Mouse (Mus musculus) limb, embryonic 12.5 days (tissue): ENCODE measurements at regions not wholly inside any gene's neighbourhood (a gene's known extent, or its start where the extent isn't known, plus 50 kb on each side); places are given as distances from the start of the nearest gene placed in this dataset.

Experiments
- ATAC-seq: fragments of 200-750 bp; cut with Nextera tagmentation; 2 replicates; pipeline ENCODE4 v1.8.0; 2017; ENCODE audit warnings: low read depth, moderate TSS enrichment; ENCODE audit not compliant: insufficient number of reproducible peaks, insufficient read depth, low FRiP score, low TSS enrichment
- H3K27ac ChIP-seq: fragments of 300-500 bp; sonication (generic); 2 replicates; pipeline ENCODE4 v1.5.1; 2016; ENCODE audit warnings: mild to moderate bottlenecking, moderate library complexity
- H3K27me3 ChIP-seq: fragments of 300-500 bp; sonication (generic); 2 replicates; pipeline ENCODE4 v1.6.1; 2016; ENCODE audit warnings: mild to moderate bottlenecking, moderate library complexity
- H3K36me3 ChIP-seq: fragments of 300-500 bp; sonication (generic); 2 replicates; pipeline ENCODE4 v1.6.1; 2016; ENCODE audit warnings: mild to moderate bottlenecking, moderate library complexity
- H3K4me1 ChIP-seq: fragments of 300-500 bp; sonication (generic); replicated peaks from 2 replicates; pipeline ENCODE4 v1.6.1; 2016
- H3K4me2 ChIP-seq: fragments of 300-500 bp; sonication (generic); 2 replicates; pipeline ENCODE4 v1.6.1; 2016; ENCODE audit warnings: mild to moderate bottlenecking, moderate library complexity
- H3K4me3 ChIP-seq: fragments of 300-500 bp; sonication (generic); replicated peaks from 2 replicates; pipeline ENCODE4 v1.5.1; 2016; ENCODE audit warnings: mild to moderate bottlenecking
- H3K9ac ChIP-seq: fragments of 300-500 bp; sonication (generic); replicated peaks from 2 replicates; pipeline ENCODE4 v1.6.1; 2016; ENCODE audit warnings: mild to moderate bottlenecking, moderate library complexity
- H3K9me3 ChIP-seq: fragments of 300-500 bp; sonication (generic); 2 replicates; pipeline ENCODE4 v1.6.1; 2016; ENCODE audit warnings: mild to moderate bottlenecking, moderate library complexity
- WGBS: fragments of 180-500 bp; shearing (Covaris S2); methylation state at CpG from one replicate; pipeline ENCODE4 v1.1.7; 2016; 5-methylcytosine and 5-hydroxymethylcytosine counted together

DNA sequence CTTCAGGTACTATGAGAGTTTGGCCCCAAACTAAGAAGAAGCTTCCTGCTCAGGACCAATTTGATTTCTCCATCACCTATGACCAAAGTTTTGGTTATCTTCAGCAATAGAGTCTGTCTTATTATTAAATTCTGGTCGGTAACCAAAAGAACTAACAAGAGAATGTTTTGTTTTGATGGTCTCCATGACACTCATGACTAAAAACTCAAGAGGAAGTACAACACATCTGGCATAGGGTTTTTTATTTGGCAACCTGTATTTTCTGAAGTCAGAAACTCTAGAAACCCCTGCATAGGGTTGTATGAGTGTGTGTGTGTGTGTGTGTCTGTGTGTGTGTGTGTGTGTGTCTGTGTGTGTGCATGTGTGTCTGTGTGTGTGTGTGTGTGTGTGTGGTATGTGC is 310.5 kb downstream of the Ptprc start:
- Histone ChIP-seq H3K36me3 (no peaks in the 10 kb centered on the region), H3K9me3 (no peaks in the 10 kb centered on the region), H3K27ac (no peak overlapping the region), H3K4me1 (no peaks in the 10 kb centered on the region), H3K27me3 (no peaks in the 10 kb centered on the region), H3K4me3 (no peak overlapping the region), H3K9ac (no peak overlapping the region), H3K4me2 (no peak overlapping the region)
- no peak for ATAC-seq
- WGBS, result 76% methylated on average over 1 of the region's 1 CpGs

DNA sequence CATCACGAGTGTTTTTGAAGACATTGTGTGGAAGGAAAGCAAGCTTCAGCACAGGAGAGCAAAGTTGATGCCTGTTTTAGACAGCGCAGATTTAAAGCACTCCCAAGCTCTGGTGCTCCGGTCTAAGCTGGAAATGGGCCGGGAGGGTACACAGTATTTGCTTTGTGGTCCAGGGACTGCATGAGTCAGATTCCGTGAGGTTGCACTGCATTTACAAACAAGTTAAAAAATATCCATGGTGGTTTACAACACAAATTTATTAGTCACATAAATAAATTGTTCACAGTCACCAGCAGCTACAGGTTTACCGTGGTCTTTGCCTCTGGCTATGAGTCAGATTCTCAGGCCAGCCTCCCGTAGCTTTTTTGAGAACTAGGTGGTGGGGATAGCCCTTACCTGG is 312.0 kb downstream of the Ptprc start:
- H3K4me1 ChIP-seq, result no peaks in the 10 kb centered on the region
- no peaks in the 10 kb centered on the region for H3K9me3 ChIP-seq
- no peak overlapping the region for H3K4me3 ChIP-seq
- H3K4me2 ChIP-seq, result no peak overlapping the region
- no peaks in the 10 kb centered on the region for H3K27me3 ChIP-seq
- no peak overlapping the region for H3K27ac ChIP-seq
- ATAC-seq, result no peak
- H3K36me3 ChIP-seq, result no peaks in the 10 kb centered on the region
- H3K9ac ChIP-seq, result no peak overlapping the region
- 69% methylated on average over 7 of the region's 7 CpGs for WGBS

DNA sequence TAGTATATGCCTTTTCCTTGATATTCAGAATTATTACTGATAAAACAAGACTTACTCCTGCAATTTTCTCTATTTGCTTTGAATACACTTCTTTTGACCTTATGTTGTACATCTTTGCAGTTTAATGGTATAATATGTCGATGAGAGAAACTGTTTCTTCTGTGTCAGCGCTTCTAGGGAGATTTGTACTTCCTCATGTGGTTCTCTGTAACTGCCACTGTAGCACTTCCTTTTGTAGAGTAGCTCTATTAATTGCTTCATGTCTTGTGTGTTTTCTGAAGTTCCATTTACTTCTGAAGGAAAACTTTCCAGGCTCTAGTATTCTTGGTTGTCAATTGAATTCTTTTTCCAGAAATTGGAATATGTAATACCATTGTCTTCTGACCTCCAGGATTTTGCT is 323.2 kb downstream of the Ptprc start:
- ATAC-seq, result no peak
- no peak overlapping the region for H3K27ac ChIP-seq
- no peak overlapping the region for H3K4me3 ChIP-seq
- H3K9ac ChIP-seq, result no peak overlapping the region
- H3K4me2 ChIP-seq, result no peak overlapping the region
- H3K9me3 ChIP-seq, result no peaks in the 10 kb centered on the region
- H3K4me1 ChIP-seq, result no peaks in the 10 kb centered on the region
- H3K27me3 ChIP-seq, result no peaks in the 10 kb centered on the region
- H3K36me3 ChIP-seq, result no peaks in the 10 kb centered on the region
- WGBS, result 94% methylated on average over 2 of the region's 2 CpGs

DNA sequence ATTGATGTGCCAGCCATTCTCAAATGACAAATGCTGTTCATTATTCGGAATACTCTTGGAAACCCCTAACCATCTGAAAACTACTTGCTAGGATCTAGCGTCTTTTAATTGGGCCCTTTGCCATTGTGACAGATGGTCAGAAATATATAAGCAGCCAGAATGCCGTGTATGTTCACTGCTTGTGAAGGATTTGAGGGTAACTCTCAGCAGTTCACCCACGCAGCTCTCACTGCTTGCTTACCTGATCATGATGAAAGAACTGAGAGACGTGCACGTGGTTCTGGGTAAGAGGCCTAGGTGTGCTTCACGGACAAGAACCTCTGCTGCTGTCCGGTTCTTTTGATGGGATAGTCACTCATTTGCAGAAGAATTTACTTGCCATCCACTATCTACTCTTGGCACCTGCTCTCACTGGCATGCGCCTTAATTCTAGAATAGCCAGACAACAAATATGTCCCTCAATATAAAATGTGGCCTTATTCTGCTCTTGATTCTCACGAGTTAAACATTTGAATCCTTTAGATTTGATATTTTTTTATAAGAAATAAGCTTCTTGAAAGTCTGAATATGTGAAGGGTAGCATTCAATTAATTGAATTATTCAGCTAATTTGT is 328.1 kb downstream of the Ptprc start:
- H3K4me1 ChIP-seq, result no peaks in the 10 kb centered on the region
- no peak for ATAC-seq
- 86% methylated on average over 10 of the region's 10 CpGs for WGBS

DNA sequence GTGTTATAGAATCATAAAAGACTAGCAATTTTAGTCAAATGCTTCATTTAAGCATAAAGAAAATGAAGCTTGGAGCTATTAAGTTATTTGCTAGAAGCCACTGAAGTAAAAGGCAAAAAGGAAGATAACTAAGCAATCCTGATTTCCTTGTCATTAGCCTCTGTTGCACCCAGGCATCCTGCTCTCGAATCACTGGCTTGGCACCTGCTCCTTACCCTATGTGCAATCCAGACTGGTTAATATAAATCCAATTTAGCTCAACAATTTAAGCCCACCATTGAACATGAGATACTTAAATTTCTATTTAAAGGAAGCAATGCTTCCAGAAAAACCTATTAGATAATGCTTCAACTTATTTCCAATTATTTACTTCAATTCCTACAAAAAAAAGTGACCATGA is 328.7 kb downstream of the Ptprc start:
- H3K4me3 ChIP-seq, result no peak overlapping the region
- H3K9me3 ChIP-seq, result no peaks in the 10 kb centered on the region
- H3K36me3 ChIP-seq, result no peaks in the 10 kb centered on the region
- H3K9ac ChIP-seq, result no peak overlapping the region
- H3K27ac ChIP-seq, result no peak overlapping the region
- no peak overlapping the region for H3K4me2 ChIP-seq
- no peak for ATAC-seq
- no peaks in the 10 kb centered on the region for H3K4me1 ChIP-seq
- H3K27me3 ChIP-seq, result no peaks in the 10 kb centered on the region
- 52% methylated on average over 1 of the region's 1 CpGs for WGBS

More for the DNA sequence above, 328.1 kb downstream of the Ptprc start:
- H3K27me3 ChIP-seq, result no peaks in the 10 kb centered on the region
- no peak overlapping the region for H3K4me2 ChIP-seq
- H3K36me3 ChIP-seq, result no peaks in the 10 kb centered on the region
- no peak overlapping the region for H3K9ac ChIP-seq
- no peak overlapping the region for H3K4me3 ChIP-seq
- H3K9me3 ChIP-seq, result no peaks in the 10 kb centered on the region
- no peak overlapping the region for H3K27ac ChIP-seq

DNA sequence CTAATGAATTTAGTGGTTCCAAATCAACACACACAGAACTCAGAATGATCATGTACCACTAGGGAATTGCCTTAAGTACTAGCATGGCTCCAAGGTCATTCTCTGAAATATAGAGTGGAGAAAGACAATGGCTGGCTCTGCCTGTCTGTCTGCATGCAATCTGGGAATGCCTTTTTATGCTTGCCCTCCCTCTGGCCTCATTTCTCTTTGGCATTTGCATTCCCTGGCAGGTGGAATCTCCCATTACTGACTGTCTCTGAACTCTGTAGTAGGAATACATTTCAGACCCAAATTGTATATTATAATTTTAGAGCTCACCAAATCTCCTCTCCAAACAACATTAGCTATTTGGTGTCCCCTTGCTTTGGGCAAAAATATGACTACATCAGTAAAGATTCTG is 335.0 kb downstream of the Ptprc start:
- Histone ChIP-seq H3K9ac (no peak overlapping the region), H3K27ac (no peak overlapping the region), H3K4me3 (no peak overlapping the region), H3K4me2 (no peak overlapping the region), H3K36me3 (no peaks in the 10 kb centered on the region), H3K9me3 (no peaks in the 10 kb centered on the region), H3K27me3 (no peaks in the 10 kb centered on the region), H3K4me1 (0 out of 2 replicates have a peak, but pooled peaks cover 4% of the 10 kb centered on the region)
- no peak for ATAC-seq

DNA sequence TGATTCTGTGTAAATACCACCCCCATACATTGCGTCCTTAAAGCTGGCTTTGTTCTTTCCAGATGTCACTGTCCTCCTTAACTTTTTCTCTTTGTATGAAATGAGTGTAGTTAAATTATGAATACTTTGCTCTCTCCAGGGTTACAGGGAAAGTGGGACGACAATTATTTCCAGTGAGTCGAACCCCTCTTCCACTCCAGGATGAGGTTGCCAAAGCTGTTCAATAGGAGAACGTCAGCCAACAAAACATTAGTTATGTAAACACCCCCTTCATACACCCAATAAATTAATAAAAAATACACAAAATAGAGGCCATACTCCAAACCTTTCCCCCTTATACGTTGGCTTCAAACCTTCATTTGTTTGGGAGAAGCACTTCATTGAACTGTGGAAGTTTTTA is 335.8 kb downstream of the Ptprc start:
- no peak overlapping the region for H3K4me2 ChIP-seq
- H3K27ac ChIP-seq, result no peak overlapping the region
- H3K27me3 ChIP-seq, result no peaks in the 10 kb centered on the region
- H3K9ac ChIP-seq, result no peak overlapping the region
- 0 out of 2 replicates have a peak, but pooled peaks cover 4% of the 10 kb centered on the region for H3K4me1 ChIP-seq
- no peaks in the 10 kb centered on the region for H3K9me3 ChIP-seq
- no peak for ATAC-seq
- no peak overlapping the region for H3K4me3 ChIP-seq
- H3K36me3 ChIP-seq, result no peaks in the 10 kb centered on the region
- WGBS, result 81% methylated on average over 5 of the region's 5 CpGs

DNA sequence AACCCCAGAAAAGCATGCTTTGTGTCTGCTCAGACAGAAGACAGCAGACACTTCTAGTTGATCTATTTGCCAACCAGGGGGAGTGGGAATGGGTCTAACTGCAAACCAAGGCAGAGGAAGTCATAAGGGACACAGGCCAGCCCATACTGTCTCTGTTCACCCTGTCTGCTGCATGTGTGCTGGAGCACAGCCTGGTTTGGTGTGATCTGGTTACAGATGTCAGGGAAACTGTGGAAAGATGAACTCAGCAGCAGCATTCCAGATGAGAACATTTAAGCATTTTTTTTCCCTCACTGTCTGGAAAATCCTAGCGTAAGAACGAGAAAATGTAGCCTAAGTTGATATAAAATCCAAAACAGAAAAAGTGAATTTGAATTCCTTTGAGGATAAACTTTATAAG is 336.2 kb downstream of the Ptprc start:
- no peaks in the 10 kb centered on the region for H3K9me3 ChIP-seq
- no peak overlapping the region for H3K9ac ChIP-seq
- WGBS, result 56% methylated on average over 2 of the region's 2 CpGs
- H3K4me2 ChIP-seq, result no peak overlapping the region
- H3K4me1 ChIP-seq, result 0 out of 2 replicates have a peak, but pooled peaks cover 4% of the 10 kb centered on the region
- H3K27me3 ChIP-seq, result no peaks in the 10 kb centered on the region
- no peak overlapping the region for H3K4me3 ChIP-seq
- ATAC-seq, result no peak
- no peak overlapping the region; the same call in 1 of the 2 replicates for H3K27ac ChIP-seq
- H3K36me3 ChIP-seq, result no peaks in the 10 kb centered on the region

DNA sequence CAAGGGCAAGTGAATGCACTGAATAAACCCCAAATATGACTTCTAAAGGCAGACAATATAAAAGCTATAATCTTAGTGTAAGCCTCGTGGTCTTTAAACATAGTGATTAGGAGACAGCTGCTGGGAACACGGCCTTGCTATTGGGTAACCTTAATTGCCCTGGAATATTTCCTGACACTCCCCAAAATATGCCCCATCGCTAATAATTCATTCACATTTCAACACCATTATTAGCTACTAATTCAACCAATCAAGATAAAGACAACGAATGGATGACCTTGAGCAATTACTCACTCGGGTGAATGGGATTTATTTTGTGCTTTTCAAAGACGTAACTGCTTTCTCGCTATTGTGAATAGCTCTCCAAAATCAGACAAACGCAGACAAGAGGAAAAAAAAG is 337.2 kb downstream of the Ptprc start:
- WGBS, result 65% methylated on average over 8 of the region's 8 CpGs
- no peak overlapping the region for H3K9ac ChIP-seq
- H3K4me2 ChIP-seq, result no peak overlapping the region
- no peak overlapping the region for H3K27ac ChIP-seq
- H3K4me1 ChIP-seq, result 0 out of 2 replicates have a peak, but pooled peaks cover 4% of the 10 kb centered on the region
- H3K4me3 ChIP-seq, result no peak overlapping the region
- no peaks in the 10 kb centered on the region for H3K27me3 ChIP-seq
- H3K9me3 ChIP-seq, result no peaks in the 10 kb centered on the region
- H3K36me3 ChIP-seq, result no peaks in the 10 kb centered on the region
- ATAC-seq, result no peak

DNA sequence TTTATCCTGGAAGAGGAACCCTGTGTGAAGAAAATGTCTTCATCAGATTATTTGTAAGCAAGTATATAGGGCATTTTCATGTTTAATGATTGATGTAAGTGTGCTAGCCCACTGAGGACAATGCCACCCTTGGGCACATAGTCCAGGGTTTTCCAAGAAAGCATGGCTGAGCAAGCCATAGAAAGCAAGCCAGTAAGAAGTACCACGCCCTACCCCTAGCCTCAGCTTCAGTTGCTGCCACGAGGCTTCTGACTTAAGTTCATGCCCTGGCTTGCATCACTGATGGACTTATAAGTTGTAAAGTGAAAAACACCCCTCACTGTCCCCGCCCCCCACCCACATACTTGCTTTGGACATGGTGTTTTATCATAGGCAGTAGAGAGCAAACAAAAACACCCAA is 342.0 kb downstream of the Ptprc start:
- no peak overlapping the region for H3K4me3 ChIP-seq
- 72% methylated on average over 3 of the region's 3 CpGs for WGBS
- no peaks in the 10 kb centered on the region for H3K36me3 ChIP-seq
- H3K9ac ChIP-seq, result no peak overlapping the region
- no peaks in the 10 kb centered on the region for H3K27me3 ChIP-seq
- no peaks in the 10 kb centered on the region for H3K4me1 ChIP-seq
- no peak overlapping the region for H3K4me2 ChIP-seq
- no peaks in the 10 kb centered on the region for H3K9me3 ChIP-seq
- ATAC-seq, result no peak
- no peak overlapping the region for H3K27ac ChIP-seq

DNA sequence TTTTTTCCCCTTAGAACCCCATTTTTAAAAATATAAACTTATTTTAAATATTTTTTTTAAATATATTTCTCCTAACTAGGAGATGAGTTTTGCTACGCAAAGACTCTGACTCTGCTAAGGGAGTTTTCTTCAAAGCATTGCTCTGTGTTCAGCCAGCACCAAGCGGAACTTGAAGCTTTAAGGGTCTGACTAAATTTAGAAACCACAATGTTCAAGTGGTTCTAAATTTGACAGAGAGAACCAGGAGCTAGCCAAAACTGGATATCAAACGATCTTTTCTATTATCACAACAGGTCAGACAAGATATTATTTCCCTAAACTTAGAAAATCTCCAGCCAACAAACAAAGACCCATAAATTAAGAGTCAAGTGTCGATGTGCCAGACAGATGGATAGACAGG is 344.2 kb downstream of the Ptprc start:
- H3K9ac ChIP-seq, result no peak overlapping the region
- no peak overlapping the region for H3K27ac ChIP-seq
- no peaks in the 10 kb centered on the region for H3K9me3 ChIP-seq
- H3K4me2 ChIP-seq, result no peak overlapping the region
- 79% methylated on average over 4 of the region's 4 CpGs for WGBS
- H3K4me3 ChIP-seq, result no peak overlapping the region
- H3K36me3 ChIP-seq, result no peaks in the 10 kb centered on the region
- no peaks in the 10 kb centered on the region for H3K27me3 ChIP-seq
- no peak for ATAC-seq
- 0 out of 2 replicates have a peak, but pooled peaks cover 5% of the 10 kb centered on the region for H3K4me1 ChIP-seq

DNA sequence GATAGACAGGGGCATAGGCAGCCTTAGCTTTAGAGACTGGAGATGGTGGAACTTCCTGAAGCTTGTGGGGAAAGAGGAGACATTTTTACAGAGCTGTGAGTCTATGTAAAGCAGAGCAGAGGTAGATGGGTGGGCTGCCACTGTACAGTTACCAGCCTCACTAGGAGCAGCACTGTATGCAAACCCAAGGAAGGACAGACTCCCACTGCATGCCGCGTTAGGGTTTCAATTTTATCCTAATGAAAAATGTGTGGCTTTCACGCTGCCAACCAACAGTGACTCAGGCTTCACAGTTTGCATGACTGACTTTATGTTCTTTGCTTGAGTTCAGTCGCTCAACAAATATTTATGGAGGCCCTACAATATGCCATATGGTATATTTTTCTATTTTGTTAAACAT is 348.1 kb downstream of the Ptprc start:
- Histone ChIP-seq H3K27ac (no peak overlapping the region), H3K4me3 (no peak overlapping the region), H3K36me3 (no peaks in the 10 kb centered on the region), H3K9ac (no peak overlapping the region), H3K4me2 (no peak overlapping the region), H3K4me1 (0 out of 2 replicates have a peak, but pooled peaks cover 5% of the 10 kb centered on the region), H3K27me3 (no peaks in the 10 kb centered on the region), H3K9me3 (no peaks in the 10 kb centered on the region)
- no peak for ATAC-seq
- 74% methylated on average over 4 of the region's 4 CpGs for WGBS
